Mouse (Mus musculus): ENCODE measurements around the gene Clip1. TPM values are rescaled to one million over a fixed set of nuclear protein-coding genes. Genes with fewer than 3 reads are reported as not detected.
A peak's percentile ranks its signal among the peaks of the same experiment; 100 is the strongest.

Clip1 gene
- polyA plus RNA-seq, 1 experiment, result 24.4 TPM

GRCm38 (mm10) chr5:123671473-123671820, 13.0 kb downstream of the Clip1 start:
- 84% methylated on average over 3 of the region's 3 CpGs for WGBS
- peak overlapping the region; percentile 82 for H3K27ac ChIP-seq (ENCODE audit: insufficient read depth, low read depth, low read length)
- no peak for DNase-seq
- H3K4me3 ChIP-seq (ENCODE audit: insufficient read depth, low read depth, low read length), result no peak overlapping the region
- TF ChIP-seq POLR2A (IDR thresholded peaks at IDR 0.05; ENCODE audit: low read depth, low read length) (no peak), CTCF (conservative IDR thresholded peaks at IDR 0.05; ENCODE audit: insufficient read depth, insufficient read length, low read depth, low read length) (no peak)
- H3K4me1 ChIP-seq (ENCODE audit: control insufficient read depth, insufficient read depth, low read length), result peaks cover 32% of the 10 kb centered on the region
- no peaks in the 10 kb centered on the region for H3K36me3 ChIP-seq (ENCODE audit: control insufficient read depth, insufficient read depth, low read length)
- no peaks in the 10 kb centered on the region for H3K27me3 ChIP-seq (replicated peaks; ENCODE audit: control insufficient read depth, insufficient read depth, low read length)

- H3K36me3 ChIP-seq (ENCODE audit: control insufficient read depth, insufficient read depth, low read length), result no peaks in the 10 kb centered on the region
- TF ChIP-seq CTCF (conservative IDR thresholded peaks at IDR 0.05; ENCODE audit: insufficient read depth, insufficient read length, low read depth, low read length), result no peak
- no peak for TF ChIP-seq POLR2A (IDR thresholded peaks at IDR 0.05; ENCODE audit: low read depth, low read length)
- H3K27ac ChIP-seq (ENCODE audit: insufficient read depth, low read depth, low read length), result peak overlapping the region; percentile 82
- peak; percentile 62 for DNase-seq
- H3K4me3 ChIP-seq (ENCODE audit: insufficient read depth, low read depth, low read length), result no peak overlapping the region
- peaks cover 28% of the 10 kb centered on the region for H3K4me1 ChIP-seq (ENCODE audit: control insufficient read depth, insufficient read depth, low read length)
- 29% methylated on average over 14 of the region's 14 CpGs for WGBS
- no peaks in the 10 kb centered on the region for H3K27me3 ChIP-seq (replicated peaks; ENCODE audit: control insufficient read depth, insufficient read depth, low read length)
Observed at GRCm38 (mm10) chr5:123670800-123671472, 13.5 kb downstream of the Clip1 start.

- no peak overlapping the region for H3K4me3 ChIP-seq (ENCODE audit: insufficient read depth, low read depth, low read length)
- WGBS, result 57% methylated on average over 9 of the region's 9 CpGs
- peak overlapping the region; percentile 82 for H3K27ac ChIP-seq (ENCODE audit: insufficient read depth, low read depth, low read length)
- H3K27me3 ChIP-seq (replicated peaks; ENCODE audit: control insufficient read depth, insufficient read depth, low read length), result no peaks in the 10 kb centered on the region
- H3K4me1 ChIP-seq (ENCODE audit: control insufficient read depth, insufficient read depth, low read length), result peaks cover 25% of the 10 kb centered on the region
- H3K36me3 ChIP-seq (ENCODE audit: control insufficient read depth, insufficient read depth, low read length), result no peaks in the 10 kb centered on the region
- no peak for TF ChIP-seq POLR2A (IDR thresholded peaks at IDR 0.05; ENCODE audit: low read depth, low read length)
- DNase-seq, result peak; percentile 42
Observed at GRCm38 (mm10) chr5:123669991-123670799, 14.2 kb downstream of the Clip1 start.

- DNase-seq, result no peak
- no peaks in the 10 kb centered on the region for H3K36me3 ChIP-seq (ENCODE audit: control insufficient read depth, insufficient read depth, low read length)
- WGBS, result 89% methylated on average over 12 of the region's 12 CpGs
- H3K27ac ChIP-seq (ENCODE audit: insufficient read depth, low read depth, low read length), result no peak overlapping the region
- no peak for TF ChIP-seq POLR2A (IDR thresholded peaks at IDR 0.05; ENCODE audit: low read depth, low read length)
- no peak for TF ChIP-seq CTCF (conservative IDR thresholded peaks at IDR 0.05; ENCODE audit: insufficient read depth, insufficient read length, low read depth, low read length)
- H3K4me3 ChIP-seq (ENCODE audit: insufficient read depth, low read depth, low read length), result no peak overlapping the region
- peaks cover 19% of the 10 kb centered on the region for H3K4me1 ChIP-seq (ENCODE audit: control insufficient read depth, insufficient read depth, low read length)
- H3K27me3 ChIP-seq (replicated peaks; ENCODE audit: control insufficient read depth, insufficient read depth, low read length), result no peaks in the 10 kb centered on the region
Observed at GRCm38 (mm10) chr5:123667915-123668314, 16.5 kb downstream of the Clip1 start.

GRCm38 (mm10) chr5:123665956-123666355, 18.5 kb downstream of the Clip1 start:
- H3K27ac ChIP-seq (ENCODE audit: insufficient read depth, low read depth, low read length), result no peak overlapping the region
- peaks cover 18% of the 10 kb centered on the region; the same call in 1 of the 2 replicates for H3K4me1 ChIP-seq (ENCODE audit: control insufficient read depth, insufficient read depth, low read length)
- WGBS, result 74% methylated on average over 7 of the region's 7 CpGs

GRCm38 (mm10) chr5:123664329-123664728, 20.1 kb downstream of the Clip1 start:
- 73% methylated on average over 7 of the region's 7 CpGs for WGBS
- Histone ChIP-seq H3K27me3 (replicated peaks; ENCODE audit: control insufficient read depth, insufficient read depth, low read length) (no peaks in the 10 kb centered on the region), H3K4me3 (ENCODE audit: insufficient read depth, low read depth, low read length) (no peak overlapping the region), H3K27ac (ENCODE audit: insufficient read depth, low read depth, low read length) (no peak overlapping the region), H3K36me3 (ENCODE audit: control insufficient read depth, insufficient read depth, low read length) (no peaks in the 10 kb centered on the region), H3K4me1 (ENCODE audit: control insufficient read depth, insufficient read depth, low read length) (peaks cover 13% of the 10 kb centered on the region; the same call in 1 of the 2 replicates)
- TF ChIP-seq POLR2A (IDR thresholded peaks at IDR 0.05; ENCODE audit: low read depth, low read length), result no peak
- TF ChIP-seq CTCF (conservative IDR thresholded peaks at IDR 0.05; ENCODE audit: insufficient read depth, insufficient read length, low read depth, low read length), result no peak
- DNase-seq, result no peak

More at GRCm38 (mm10) chr5:123665956-123666355, 18.5 kb downstream of the Clip1 start:
- Histone ChIP-seq H3K36me3 (ENCODE audit: control insufficient read depth, insufficient read depth, low read length) (no peaks in the 10 kb centered on the region), H3K4me3 (ENCODE audit: insufficient read depth, low read depth, low read length) (no peak overlapping the region), H3K27me3 (replicated peaks; ENCODE audit: control insufficient read depth, insufficient read depth, low read length) (no peaks in the 10 kb centered on the region)
- DNase-seq, result no peak
- TF ChIP-seq CTCF (conservative IDR thresholded peaks at IDR 0.05; ENCODE audit: insufficient read depth, insufficient read length, low read depth, low read length) (no peak), POLR2A (IDR thresholded peaks at IDR 0.05; ENCODE audit: low read depth, low read length) (no peak)

GRCm38 (mm10) chr5:123662059-123662458, 22.4 kb downstream of the Clip1 start:
- DNase-seq, result peak; percentile 75
- no peak for TF ChIP-seq POLR2A (IDR thresholded peaks at IDR 0.05; ENCODE audit: low read depth, low read length)
- TF ChIP-seq CTCF (conservative IDR thresholded peaks at IDR 0.05; ENCODE audit: insufficient read depth, insufficient read length, low read depth, low read length), result no peak
- WGBS, result 37% methylated on average over 9 of the region's 9 CpGs

More at GRCm38 (mm10) chr5:123662059-123662458, 22.4 kb downstream of the Clip1 start:
- H3K36me3 ChIP-seq (ENCODE audit: control insufficient read depth, insufficient read depth, low read length), result no peaks in the 10 kb centered on the region
- peak overlapping the region; percentile 96 for H3K27ac ChIP-seq (ENCODE audit: insufficient read depth, low read depth, low read length)
- no peak overlapping the region for H3K4me3 ChIP-seq (ENCODE audit: insufficient read depth, low read depth, low read length)
- H3K27me3 ChIP-seq (replicated peaks; ENCODE audit: control insufficient read depth, insufficient read depth, low read length), result no peaks in the 10 kb centered on the region
- H3K4me1 ChIP-seq (ENCODE audit: control insufficient read depth, insufficient read depth, low read length), result peaks cover 13% of the 10 kb centered on the region; the same call in 1 of the 2 replicates

Measured in kidney, adult 2 months (tissue).